ENCODE assay signal across 13 mouse cellular contexts in the genomic region with DNA sequence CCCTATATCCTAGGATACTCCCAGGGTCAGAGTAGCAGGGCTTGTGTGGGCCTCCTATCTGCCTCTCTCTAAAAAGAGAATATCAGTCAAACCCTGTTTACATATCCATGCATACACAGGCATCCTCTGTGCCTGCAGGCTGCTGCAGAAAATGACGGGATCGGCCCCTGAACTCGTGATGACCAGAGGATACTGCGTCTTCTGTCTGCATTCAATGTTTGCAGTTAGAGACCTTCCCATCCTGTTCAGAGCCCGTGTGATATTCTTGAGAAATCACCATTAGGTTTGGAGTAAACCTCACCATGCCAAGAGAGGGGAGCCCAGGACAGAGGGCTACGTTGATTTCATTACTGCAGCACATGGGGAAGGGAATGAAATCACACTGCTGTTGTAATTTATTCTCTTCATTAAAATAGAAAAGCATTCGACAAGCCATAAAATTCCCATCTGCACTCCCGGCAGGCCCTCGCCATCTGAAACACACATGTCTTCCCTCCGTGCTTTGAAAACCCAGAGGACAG.
DNase-seq lines count a peak whose midpoint lies in the region; ATAC-seq and TF ChIP-seq lines count a peak whose summit lies in the region.
"Had no signal": no experiment of that assay in that cellular context is flagged by ENCODE, and none has a peak within 500 bp of the region (broad histone marks: within the 10 kb centered on the region; RNA-seq: fewer than 3 reads in every experiment).

No protein-coding gene starts in this region.

- TF ChIP-seq POLR2A in thymus, adult 2 months (IDR thresholded peaks at IDR 0.05; ENCODE audit: control insufficient read depth, extremely low read depth, insufficient read depth, low read length, poor library complexity), result no peak

- no peak overlapping the region for H3K9ac ChIP-seq in forebrain, embryonic 13.5 days
- H3K9ac ChIP-seq in hindbrain, embryonic 13.5 days, result peak overlapping the region; percentile 60; the same call in 1 of the 2 replicates
- no peak overlapping the region for H3K9ac ChIP-seq in midbrain, embryonic 14.5 days (replicated peaks; ENCODE audit: low read length)
- no peak overlapping the region for H3K9ac ChIP-seq in liver, postnatal 0 days (replicated peaks)
- H3K9ac ChIP-seq: heart, embryonic 13.5 days had no signal

- ATAC-seq in forebrain, embryonic 13.5 days, result peak; percentile 69; the same call in 1 of the 2 replicates
- peak; percentile 63 for ATAC-seq in hindbrain, embryonic 13.5 days (ENCODE audit: low FRiP score)
- ATAC-seq in midbrain, embryonic 14.5 days (ENCODE audit: low FRiP score, low TSS enrichment), result no peak
- ATAC-seq in liver, postnatal 0 days, result no peak

- TF ChIP-seq EP300 in liver, postnatal 0 days (IDR thresholded peaks at IDR 0.05; ENCODE audit: low read depth), result no peak

- H3K4me3 ChIP-seq in forebrain, embryonic 13.5 days, result no peak overlapping the region
- no peak overlapping the region for H3K4me3 ChIP-seq in forebrain, embryonic 10.5 days
- H3K4me3 ChIP-seq in hindbrain, embryonic 13.5 days, result no peak overlapping the region
- H3K4me3 ChIP-seq in midbrain, embryonic 14.5 days (replicated peaks; ENCODE audit: low read depth, low read length), result no peak overlapping the region
- H3K4me3 ChIP-seq in thymus, adult 2 months (ENCODE audit: control insufficient read depth, insufficient read depth, low read length), result no peak overlapping the region
- H3K4me3 ChIP-seq in liver, postnatal 0 days (ENCODE audit: low read depth, low read length), result no peak overlapping the region
- H3K4me3 ChIP-seq: heart, embryonic 13.5 days had no signal

- H3K27ac ChIP-seq in forebrain, embryonic 13.5 days, result peak overlapping the region; percentile 60
- H3K27ac ChIP-seq in forebrain, embryonic 10.5 days, result no peak overlapping the region
- H3K27ac ChIP-seq in hindbrain, embryonic 13.5 days, result peak overlapping the region; percentile 88
- peak overlapping the region; percentile 68 for H3K27ac ChIP-seq in midbrain, embryonic 14.5 days (replicated peaks; ENCODE audit: low read depth, low read length)
- H3K27ac ChIP-seq in thymus, adult 2 months (ENCODE audit: control insufficient read depth, insufficient read depth, low read length), result no peak overlapping the region
- H3K27ac ChIP-seq in liver, postnatal 0 days (ENCODE audit: low read depth), result no peak overlapping the region
- H3K27ac ChIP-seq: heart, embryonic 13.5 days; stomach, postnatal 0 days had no signal

- DNase-seq in forebrain, embryonic 10.5 days (ENCODE audit: extremely low spot score, low spot score), result no peak
- DNase-seq in cerebellum, adult 9-11 months, result peak; percentile 60
- peak; percentile 37 for DNase-seq in midbrain, embryonic 14.5 days
- no peak for DNase-seq in thymus, adult 2 months
- no peak for DNase-seq in adrenal gland, adult 18-20 months (ENCODE audit: low spot score in 2 of 2)
- no peak for DNase-seq in liver, postnatal 0 days
- DNase-seq: B cell, adult 2 months; kidney, postnatal 25 days; lung, postnatal 14 days had no signal

- no peak overlapping the region; the same call in 1 of the 2 replicates for H3K4me2 ChIP-seq in forebrain, embryonic 13.5 days
- H3K4me2 ChIP-seq in hindbrain, embryonic 13.5 days, result peak overlapping the region; percentile 32; the same call in 1 of the 2 replicates
- 0 out of 2 replicates have a peak overlapping the region, but pooled peaks have one; percentile 9 for H3K4me2 ChIP-seq in midbrain, embryonic 14.5 days (ENCODE audit: low read length)
- H3K4me2 ChIP-seq in liver, postnatal 0 days (ENCODE audit: low read depth, low read length), result no peak overlapping the region
- H3K4me2 ChIP-seq: heart, embryonic 13.5 days had no signal

- H3K36me3 ChIP-seq in forebrain, embryonic 13.5 days (ENCODE audit: poor library complexity, severe bottlenecking), result no peaks in the 10 kb centered on the region
- no peaks in the 10 kb centered on the region for H3K36me3 ChIP-seq in forebrain, embryonic 10.5 days (replicated peaks)
- no peaks in the 10 kb centered on the region for H3K36me3 ChIP-seq in hindbrain, embryonic 13.5 days
- no peaks in the 10 kb centered on the region for H3K36me3 ChIP-seq in midbrain, embryonic 14.5 days (ENCODE audit: control insufficient read depth, insufficient read depth, low read length)
- H3K36me3 ChIP-seq in thymus, adult 2 months (ENCODE audit: control insufficient read depth, insufficient read depth, low read length), result no peaks in the 10 kb centered on the region
- no peaks in the 10 kb centered on the region for H3K36me3 ChIP-seq in liver, postnatal 0 days (replicated peaks; ENCODE audit: insufficient read depth, low read length)
- H3K36me3 ChIP-seq: heart, embryonic 13.5 days had no signal

- H3K27me3 ChIP-seq in forebrain, embryonic 13.5 days, result no peaks in the 10 kb centered on the region
- no peaks in the 10 kb centered on the region for H3K27me3 ChIP-seq in forebrain, embryonic 10.5 days (ENCODE audit: poor library complexity, severe bottlenecking)
- H3K27me3 ChIP-seq in hindbrain, embryonic 13.5 days, result no peaks in the 10 kb centered on the region
- no peaks in the 10 kb centered on the region for H3K27me3 ChIP-seq in midbrain, embryonic 14.5 days (ENCODE audit: control insufficient read depth, insufficient read depth, low read length)
- H3K27me3 ChIP-seq in thymus, adult 2 months (ENCODE audit: control insufficient read depth, insufficient read depth, low read length), result no peaks in the 10 kb centered on the region
- H3K27me3 ChIP-seq in liver, postnatal 0 days (ENCODE audit: insufficient read depth, low read length), result no peaks in the 10 kb centered on the region
- H3K27me3 ChIP-seq: heart, embryonic 13.5 days had no signal

- peaks cover 31% of the 10 kb centered on the region for H3K4me1 ChIP-seq in forebrain, embryonic 13.5 days
- peaks cover 8% of the 10 kb centered on the region for H3K4me1 ChIP-seq in forebrain, embryonic 10.5 days
- H3K4me1 ChIP-seq in hindbrain, embryonic 13.5 days (replicated peaks), result peaks cover 59% of the 10 kb centered on the region
- H3K4me1 ChIP-seq in midbrain, embryonic 14.5 days (ENCODE audit: control insufficient read depth, insufficient read depth, low read length), result peaks cover 23% of the 10 kb centered on the region
- H3K4me1 ChIP-seq in thymus, adult 2 months (replicated peaks; ENCODE audit: control insufficient read depth, insufficient read depth, low read length), result no peaks in the 10 kb centered on the region
- no peaks in the 10 kb centered on the region for H3K4me1 ChIP-seq in liver, postnatal 0 days (ENCODE audit: insufficient read depth)

- no peak for TF ChIP-seq CTCF in thymus, adult 2 months (IDR thresholded peaks at IDR 0.05; ENCODE audit: borderline replicate concordance, control insufficient read depth, extremely low read depth, insufficient read depth, low read length, poor library complexity)
- no peak for TF ChIP-seq CTCF in liver, postnatal 0 days (IDR thresholded peaks at IDR 0.05; ENCODE audit: low read depth)

- 60% methylated on average over 10 of the region's 10 CpGs for WGBS in forebrain, embryonic 13.5 days
- WGBS in forebrain, embryonic 10.5 days, result 80% methylated on average over 10 of the region's 10 CpGs
- WGBS in hindbrain, embryonic 13.5 days, result 28% methylated on average over 10 of the region's 10 CpGs
- WGBS in midbrain, embryonic 14.5 days, result 46% methylated on average over 10 of the region's 10 CpGs
- WGBS in thymus, adult 2 months, result 90% methylated on average over 10 of the region's 10 CpGs
- 74% methylated on average over 10 of the region's 10 CpGs for WGBS in liver, postnatal 0 days (ENCODE audit: insufficient replicate concordance)

- no peaks in the 10 kb centered on the region for H3K9me3 ChIP-seq in forebrain, embryonic 13.5 days (replicated peaks)
- H3K9me3 ChIP-seq in forebrain, embryonic 10.5 days, result no peaks in the 10 kb centered on the region
- H3K9me3 ChIP-seq in hindbrain, embryonic 13.5 days, result no peaks in the 10 kb centered on the region
- H3K9me3 ChIP-seq in midbrain, embryonic 14.5 days (ENCODE audit: control insufficient read depth, low read length), result no peaks in the 10 kb centered on the region
- no peaks in the 10 kb centered on the region for H3K9me3 ChIP-seq in liver, postnatal 0 days (ENCODE audit: low read length)
- H3K9me3 ChIP-seq: heart, embryonic 13.5 days had no signal

Comparison
In these comparisons a context has a peak if more than half of its experiments do, and no peak if none do; other contexts are left out.
1. H3K27ac ChIP-seq: peak in forebrain, embryonic 13.5 days (single experiment), hindbrain, embryonic 13.5 days (single experiment) and midbrain, embryonic 14.5 days (single experiment); none in forebrain, embryonic 10.5 days (single experiment), thymus, adult 2 months (single experiment) and liver, postnatal 0 days (single experiment).
2. ATAC-seq: peak in forebrain, embryonic 13.5 days (single experiment) and hindbrain, embryonic 13.5 days (single experiment); none in midbrain, embryonic 14.5 days (single experiment) and liver, postnatal 0 days (single experiment).
3. H3K4me2 ChIP-seq: peak in hindbrain, embryonic 13.5 days (single experiment) and midbrain, embryonic 14.5 days (single experiment); none in forebrain, embryonic 13.5 days (single experiment) and liver, postnatal 0 days (single experiment).
4. DNase-seq: peak in cerebellum, adult 9-11 months (single experiment) and midbrain, embryonic 14.5 days (single experiment); none in forebrain, embryonic 10.5 days (single experiment), thymus, adult 2 months (single experiment), adrenal gland, adult 18-20 months (0 of 2) and liver, postnatal 0 days (single experiment).